Mouse (Mus musculus): ENCODE data around the gene Nvl.

Nvl gene

DNA sequence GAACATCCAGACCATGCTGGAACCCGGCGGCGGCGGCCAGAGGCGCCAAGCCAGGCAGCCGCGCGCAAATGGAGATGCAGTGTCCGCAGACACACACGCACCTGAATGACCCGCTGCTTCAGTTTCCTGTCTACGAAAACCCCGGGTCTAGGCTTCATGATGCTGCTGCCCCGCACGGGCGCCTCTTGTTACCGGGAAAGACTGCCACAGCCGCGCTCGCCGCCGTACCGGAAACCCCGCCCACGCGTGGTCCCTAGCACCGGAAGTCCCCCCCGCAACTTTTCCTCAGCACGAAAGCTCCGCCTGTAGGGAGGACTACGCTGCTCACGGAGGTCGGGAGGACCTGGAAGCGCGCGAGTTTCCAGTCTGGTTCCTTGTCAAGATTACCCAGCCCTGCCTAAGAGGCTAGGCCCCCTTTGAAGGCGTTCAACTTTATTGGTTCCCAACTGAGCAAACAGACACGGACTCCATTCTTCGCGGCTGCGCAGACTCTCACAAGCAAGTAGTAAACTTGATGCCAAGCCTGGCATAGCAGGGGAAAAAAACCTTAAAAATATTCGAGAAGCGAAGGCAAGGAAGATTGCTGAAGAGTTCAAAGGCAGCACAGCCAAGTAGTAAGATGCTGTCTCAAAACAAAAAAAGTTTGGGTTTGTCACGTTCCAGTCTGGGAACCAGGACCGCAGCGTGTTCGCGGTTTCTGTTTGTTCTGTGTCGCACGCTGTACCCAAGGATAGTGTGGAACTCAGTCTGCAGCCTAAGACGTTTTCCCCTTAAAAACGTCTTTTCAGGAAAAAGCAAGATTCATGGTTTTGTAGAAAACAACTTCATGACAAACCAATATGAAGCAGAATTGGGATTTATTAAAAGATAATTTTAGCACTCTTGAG lies at the start of gene Nvl, which contains the start of gene Cnih4:
Nvl (minus strand) TSS at position 255 of the 887 bp plus-strand sequence.
Cnih4 (plus strand) TSS at position 744 of the 887 bp plus-strand sequence.
- DNase-seq (ENCODE audit: low read depth, low spot score), result peak; percentile 94

DNA sequence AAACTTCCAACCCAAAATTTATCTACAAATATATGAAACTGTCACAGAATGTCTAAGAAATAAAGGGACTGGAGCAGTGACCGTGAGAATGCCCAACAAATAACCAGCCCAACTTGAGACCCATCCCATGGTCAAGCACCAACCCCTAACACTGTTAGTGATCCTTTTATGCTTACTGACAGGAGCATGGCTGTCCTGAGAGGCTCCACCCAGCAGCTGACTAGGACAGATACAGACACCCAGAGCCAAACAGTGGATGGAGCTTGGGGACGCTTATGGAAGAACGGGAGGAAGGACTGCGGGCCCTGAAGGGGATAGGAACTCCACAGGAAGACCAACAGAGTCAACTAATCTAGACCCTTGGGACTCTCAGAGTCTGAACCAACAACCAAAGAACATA lies 44.9 kb upstream of the Nvl start:
- no peak for DNase-seq (ENCODE audit: low read depth, low spot score)

DNA sequence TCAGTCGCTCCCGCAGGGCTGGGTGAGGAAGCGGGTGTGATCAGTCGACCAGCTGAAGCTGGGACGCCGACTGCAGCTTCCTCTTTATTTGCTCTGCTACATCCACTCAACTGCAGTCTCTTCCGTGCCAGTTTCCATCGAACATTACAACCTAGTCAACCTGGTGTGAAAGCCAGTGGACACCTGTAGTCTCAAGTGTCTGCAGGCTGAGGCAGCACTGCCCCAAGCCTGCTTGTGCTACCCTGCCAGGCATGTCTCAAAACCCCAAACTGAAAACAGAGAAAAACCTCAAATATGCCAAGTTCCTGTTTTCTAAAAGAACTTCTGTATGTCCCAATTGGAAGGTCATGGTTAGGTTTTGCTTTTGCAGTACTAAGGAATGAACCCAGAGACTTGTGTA lies 26.2 kb upstream of the Nvl start:
- peak; percentile 30 for DNase-seq (ENCODE audit: low read depth, low spot score)

DNA sequence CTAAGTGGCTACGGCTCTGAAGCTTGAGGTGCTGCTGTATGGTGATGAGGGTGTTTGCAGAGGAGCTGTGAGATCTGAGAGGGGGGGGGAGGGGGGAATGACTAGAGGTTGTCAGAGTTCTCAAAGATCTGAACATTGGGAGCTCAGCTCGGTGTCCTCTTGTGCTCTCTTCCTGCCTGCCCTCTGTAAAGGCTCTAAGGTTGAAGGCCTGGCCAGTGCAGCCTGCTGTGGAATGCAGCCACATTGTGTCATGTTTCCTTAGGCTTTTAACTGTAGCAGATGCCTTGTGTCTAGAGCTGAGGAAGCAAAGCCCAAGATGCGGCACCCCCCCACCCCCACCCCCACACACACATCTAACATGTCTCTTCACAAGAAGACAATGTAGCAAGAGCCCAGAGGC lies 24.4 kb upstream of the Nvl start:
- DNase-seq (ENCODE audit: low read depth, low spot score), result no peak

DNA sequence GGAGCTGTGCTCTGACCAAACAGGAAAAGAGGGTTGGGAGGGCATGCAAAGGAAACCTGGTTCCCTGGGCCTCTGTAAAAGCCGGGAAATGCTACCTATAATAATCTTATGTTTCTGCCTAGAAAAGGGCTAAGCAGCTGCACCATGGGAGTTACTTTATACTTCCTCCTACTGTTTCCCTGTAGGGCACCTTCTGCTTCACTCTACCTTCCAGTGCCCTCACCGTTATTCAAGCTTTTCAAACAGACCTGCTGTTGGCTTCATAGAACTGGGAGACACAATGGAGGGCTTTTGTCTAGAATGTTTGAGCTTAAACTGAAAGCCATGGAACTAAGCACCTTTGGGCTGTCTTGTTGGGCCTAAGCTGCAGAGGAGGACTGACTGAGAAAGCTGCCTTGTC lies 23.8 kb upstream of the Nvl start:
- no peak for DNase-seq (ENCODE audit: low read depth, low spot score)

DNA sequence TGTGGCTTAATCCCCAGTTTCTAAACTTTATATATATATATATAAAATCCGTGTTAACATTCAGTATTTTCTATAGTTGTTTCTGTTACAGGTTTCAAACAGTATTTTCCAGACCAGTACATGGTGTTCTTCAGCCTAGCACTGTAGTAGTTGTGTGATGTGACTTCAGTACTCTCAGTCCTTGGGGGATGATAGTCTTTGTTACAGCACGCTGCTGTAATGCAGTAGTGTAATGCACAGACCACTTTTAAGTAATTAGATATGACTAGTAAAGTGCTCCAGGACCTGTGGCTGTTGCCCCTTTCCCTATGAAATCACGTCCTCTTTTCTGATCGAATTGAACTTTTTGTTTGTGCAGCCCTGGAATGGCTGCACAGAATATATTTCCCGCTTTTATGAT lies 7.5 kb upstream of the Nvl start:
- DNase-seq (ENCODE audit: low read depth, low spot score), result no peak

DNA sequence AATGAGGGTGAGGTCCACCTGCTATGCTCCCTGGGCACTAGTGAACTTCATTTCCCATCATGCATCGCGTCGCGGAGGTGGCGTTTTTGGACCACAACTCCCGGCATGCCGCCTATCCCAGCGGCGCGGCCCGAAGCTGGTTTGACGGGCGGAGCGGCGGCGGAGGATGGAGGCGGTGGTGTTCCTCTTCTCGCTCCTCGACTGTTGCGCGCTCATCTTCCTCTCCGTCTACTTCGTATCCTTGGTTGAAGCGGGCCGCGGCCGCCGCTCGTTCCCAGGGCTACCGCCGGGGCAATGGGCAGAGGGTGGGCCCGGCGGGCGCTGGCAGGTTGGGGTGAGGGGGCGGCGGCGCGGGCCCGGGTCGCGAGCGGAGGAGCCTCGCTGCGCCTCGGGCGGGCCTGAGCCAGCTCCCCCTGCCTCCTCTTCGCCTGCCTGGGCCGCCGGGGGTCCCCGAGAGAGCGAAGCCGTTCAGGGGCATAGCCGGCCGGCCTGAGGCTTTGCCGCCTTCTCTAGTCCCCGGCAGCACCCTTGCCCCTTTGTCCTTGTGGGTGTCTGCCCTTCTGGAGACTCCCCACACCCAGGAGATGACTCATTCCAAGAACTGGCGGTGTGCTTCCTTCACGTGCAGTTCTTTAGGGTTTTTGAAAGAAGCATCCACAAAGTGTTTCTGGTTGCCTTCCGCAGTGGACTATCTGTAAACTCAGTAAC lies 7.0 kb upstream of the Nvl start:
- DNase-seq (ENCODE audit: low read depth, low spot score), result peak; percentile 93

DNA sequence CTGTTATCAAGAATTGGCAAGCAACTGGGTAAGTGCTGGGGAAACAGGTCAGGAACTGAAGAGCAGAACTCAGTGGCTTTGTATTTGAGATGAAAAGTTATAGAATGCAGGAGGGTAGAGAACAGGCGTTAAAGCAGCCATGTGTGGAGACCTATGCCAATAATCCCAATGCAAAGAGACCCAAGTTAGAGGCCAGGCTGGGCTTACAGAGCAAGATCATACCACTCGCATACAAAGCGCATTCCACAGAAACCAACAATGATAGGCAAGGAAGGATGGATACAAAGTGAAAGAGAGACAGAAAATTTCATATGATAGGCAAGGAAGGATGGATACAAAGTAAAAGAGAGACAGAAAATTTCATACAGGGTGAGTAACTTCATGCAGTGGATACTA lies 6.4 kb upstream of the Nvl start:
- no peak for DNase-seq (ENCODE audit: low read depth, low spot score)

DNA sequence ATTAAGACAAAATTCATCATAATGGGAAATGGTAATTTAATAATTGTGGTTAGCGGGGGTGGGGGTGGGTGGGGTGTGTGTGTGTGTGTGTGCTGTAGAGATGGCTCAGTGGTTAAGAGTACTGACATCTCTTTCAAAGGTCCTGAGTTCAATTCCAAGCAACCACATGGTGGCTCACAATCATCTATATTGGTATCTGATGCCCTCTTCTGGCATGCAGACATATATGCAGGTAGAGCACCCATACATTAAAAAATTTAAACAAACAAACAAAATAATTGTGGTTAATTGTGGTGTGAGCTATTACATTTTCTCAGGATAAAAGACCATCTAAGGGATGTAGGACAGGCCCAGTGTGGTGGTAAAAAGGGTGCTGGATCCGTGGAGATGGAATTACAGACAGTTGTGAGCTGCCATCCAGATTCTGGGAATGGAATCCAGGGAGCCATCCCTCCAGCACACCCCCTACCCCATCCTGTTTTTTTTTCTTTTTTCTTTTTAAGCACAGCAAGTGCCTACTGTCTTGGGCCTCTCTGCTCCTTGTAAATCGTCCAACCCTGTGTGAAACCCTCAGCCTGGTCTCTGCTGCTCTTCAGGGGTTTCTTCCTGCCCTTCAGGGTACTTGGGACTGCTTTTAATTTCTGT lies 5.5 kb upstream of the Nvl start:
- DNase-seq (ENCODE audit: low read depth, low spot score), result peak; percentile 37

DNA sequence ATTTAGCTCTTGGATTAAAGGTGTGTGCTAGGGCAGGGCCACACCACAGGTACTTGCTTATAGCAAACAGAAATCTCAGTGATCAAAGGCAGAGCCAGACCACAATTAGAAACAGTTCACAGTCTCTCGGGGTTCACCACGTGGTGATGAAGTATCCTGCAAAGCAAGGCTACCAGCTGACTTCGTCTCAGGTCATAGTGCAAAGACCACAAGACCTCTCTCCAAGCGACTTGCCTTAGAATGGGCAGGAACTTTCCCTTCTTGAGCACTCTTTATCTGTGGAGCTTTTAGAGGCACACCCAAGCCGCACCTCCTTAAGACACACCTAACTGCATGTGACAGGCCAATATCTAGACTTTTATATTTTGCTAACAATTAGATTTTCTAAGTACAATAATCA lies 4.5 kb upstream of the Nvl start:
- DNase-seq (ENCODE audit: low read depth, low spot score), result no peak

DNA sequence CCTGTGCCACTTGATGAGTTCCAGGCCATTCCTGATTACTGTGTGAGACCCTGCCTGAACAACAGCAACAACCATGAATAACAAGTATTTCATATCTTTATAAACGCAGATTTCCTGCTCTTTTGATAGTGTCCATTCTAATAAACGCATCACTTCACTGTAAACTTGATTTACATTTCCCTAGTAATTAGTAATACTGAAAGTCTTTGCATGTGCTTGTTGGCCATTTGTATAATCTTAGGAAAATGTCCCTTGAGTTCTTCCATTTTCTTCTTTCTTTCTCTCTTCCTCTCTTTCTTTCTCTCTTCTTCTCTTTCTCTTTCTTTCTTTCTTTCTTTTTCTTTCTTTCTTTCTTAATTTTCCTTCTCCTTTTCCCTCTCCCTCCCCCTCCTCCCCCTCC lies 2.2 kb upstream of the Nvl start:
- no peak for DNase-seq (ENCODE audit: low read depth, low spot score)

DNA sequence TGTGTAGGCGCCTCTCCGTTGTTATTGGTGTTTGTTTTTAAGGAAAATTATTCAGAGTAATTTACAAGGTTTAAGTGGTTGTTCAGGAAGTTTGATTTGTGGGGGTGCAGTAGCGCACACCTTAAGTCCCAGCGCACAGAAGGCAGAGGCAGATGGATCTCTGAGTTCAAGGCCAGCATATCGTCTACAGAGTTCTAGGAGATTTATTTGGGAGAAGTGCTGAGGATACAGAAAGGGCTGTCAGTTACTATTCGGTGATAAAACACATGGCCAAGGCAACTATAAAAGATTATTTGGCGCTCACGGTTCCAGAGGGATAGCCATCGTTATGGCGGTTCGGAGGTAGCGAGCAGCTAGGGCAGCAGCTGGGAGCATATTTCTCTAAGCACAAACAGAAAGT lies 962 bp upstream of the Nvl start:
- DNase-seq (ENCODE audit: low read depth, low spot score), result no peak

DNA sequence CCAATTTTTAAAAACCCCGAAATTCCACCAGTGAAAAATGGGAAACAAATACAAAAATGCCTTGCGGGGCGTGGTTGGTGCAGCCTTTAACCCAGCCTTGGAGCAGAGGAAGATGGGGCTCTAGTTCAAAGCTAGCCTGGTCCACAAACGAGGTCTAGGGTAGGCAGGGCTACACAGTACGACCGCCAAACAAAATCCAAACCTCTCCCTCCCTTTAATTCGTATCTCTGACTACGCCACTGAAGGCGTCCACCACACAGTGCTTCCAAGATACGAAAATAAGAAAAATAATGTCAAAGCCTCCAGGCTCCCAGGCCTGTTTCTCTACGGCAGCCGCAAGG lies 425 bp downstream of the Nvl start:
- no peak for DNase-seq (ENCODE audit: low read depth, low spot score)

DNA sequence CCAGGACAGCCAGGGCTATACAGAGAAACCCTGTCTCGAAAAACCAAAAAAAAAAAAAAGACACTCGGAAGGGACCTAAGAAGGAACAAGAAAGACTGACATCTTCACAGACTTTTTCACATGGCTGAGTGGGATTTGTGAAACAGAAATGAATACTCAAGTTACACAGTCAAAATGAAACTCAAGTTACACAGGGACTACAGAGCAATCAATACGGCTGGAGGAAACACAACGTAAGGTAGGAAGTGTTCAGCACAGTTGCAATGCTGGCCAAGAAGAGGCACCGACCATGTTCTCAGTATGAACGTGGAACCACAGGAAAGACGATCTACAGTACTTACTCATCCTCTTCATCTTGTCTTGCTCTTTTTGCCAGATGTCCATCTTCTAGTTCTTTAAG lies 5.3 kb downstream of the Nvl start:
- DNase-seq (ENCODE audit: low read depth, low spot score), result peak; percentile 48

DNA sequence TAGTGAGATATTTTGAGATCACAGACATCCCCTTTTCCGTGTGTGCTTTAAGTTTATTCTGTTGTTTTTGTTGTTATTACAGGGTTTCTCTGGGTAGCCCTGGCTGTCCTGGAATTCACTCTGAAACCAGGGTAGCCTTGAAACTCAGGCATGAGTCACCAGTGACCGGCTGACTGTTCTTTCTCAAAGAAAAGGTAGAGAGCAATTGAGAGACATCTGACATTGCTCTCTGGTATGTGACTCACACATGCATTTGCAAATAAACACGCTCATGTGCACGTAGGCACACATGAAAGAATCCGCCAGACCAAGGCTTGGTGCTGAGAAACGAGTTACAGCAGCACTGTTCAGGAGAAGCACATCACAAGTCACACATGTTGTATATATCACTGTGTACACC lies 12.1 kb downstream of the Nvl start:
- no peak for DNase-seq (ENCODE audit: low read depth, low spot score)

DNA sequence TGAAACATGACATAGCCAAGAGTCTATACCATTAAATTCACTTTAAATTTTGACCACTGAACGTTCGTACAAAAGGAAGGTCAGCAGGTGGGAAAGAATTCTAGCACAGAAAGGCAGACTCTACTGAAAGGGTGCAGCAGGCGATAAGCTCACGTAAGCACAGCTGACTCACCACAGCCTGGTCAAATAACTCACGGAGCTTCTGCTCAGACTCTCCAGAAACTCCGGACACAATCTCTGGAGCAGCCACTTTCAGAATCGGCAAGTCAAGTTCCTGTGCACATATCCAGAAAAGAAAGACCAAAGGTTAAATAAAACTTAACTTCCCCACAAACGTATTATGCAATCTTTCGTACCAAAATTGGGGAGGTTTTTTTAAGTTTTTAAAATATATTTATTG lies 17.2 kb downstream of the Nvl start:
- no peak for DNase-seq (ENCODE audit: low read depth, low spot score)

DNA sequence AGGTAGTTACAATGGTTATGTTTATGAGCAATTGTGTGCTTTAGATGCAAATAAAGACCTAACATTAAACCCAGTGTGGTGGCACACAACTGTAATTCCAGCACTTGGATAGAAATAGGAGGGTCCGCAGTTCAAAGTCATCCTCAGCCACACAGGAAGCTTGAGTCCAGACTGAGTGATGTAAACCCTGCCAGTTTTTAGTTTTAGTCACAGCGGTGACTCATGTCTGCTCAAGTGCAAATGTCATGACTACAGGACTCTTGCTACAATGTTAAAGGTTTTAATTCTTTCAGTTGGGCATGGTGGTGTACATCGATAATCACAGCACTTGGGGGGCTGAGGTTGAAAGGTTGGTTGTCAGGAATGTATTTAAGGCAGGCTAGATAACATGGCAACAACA lies 18.1 kb downstream of the Nvl start:
- no peak for DNase-seq (ENCODE audit: low read depth, low spot score)

DNA sequence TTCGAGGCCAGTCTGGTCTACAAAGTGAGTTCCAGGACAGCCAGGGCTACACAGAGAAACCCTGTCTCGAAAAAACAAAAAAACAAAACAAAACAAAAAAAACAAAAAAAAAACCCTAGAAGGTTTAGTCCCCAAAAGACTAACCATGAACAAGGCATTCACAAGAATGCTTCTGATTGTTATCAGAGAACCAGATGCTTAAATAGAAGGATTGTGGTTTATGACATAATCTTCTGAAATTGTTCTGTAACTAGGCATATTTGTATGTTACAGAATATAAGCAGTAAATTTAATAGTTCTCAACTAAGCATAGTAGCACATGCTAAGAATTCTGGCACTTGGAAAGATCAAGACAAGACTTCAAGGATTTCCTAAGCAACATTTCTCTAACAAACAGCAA lies 19.9 kb downstream of the Nvl start:
- no peak for DNase-seq (ENCODE audit: low read depth, low spot score)

DNA sequence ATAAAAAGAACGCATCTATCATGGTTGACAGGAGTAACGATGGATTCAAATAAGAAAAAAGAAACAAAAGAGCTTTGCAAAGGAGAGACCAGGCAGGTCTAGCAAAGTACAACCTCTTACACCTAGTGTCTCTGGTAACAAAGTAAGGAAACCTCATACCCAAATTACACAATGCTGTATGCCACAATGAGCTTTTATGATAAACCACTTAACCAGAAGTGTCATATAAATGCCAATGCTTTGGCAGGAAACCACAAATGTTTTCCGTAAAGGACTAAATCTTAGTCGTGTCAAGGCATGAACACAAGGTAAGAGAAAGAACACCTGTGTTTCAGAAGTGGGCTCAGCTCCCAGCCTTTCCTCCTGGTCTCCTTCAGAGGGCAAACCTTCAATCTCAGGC lies 26.9 kb downstream of the Nvl start:
- no peak for DNase-seq (ENCODE audit: low read depth, low spot score)

DNA sequence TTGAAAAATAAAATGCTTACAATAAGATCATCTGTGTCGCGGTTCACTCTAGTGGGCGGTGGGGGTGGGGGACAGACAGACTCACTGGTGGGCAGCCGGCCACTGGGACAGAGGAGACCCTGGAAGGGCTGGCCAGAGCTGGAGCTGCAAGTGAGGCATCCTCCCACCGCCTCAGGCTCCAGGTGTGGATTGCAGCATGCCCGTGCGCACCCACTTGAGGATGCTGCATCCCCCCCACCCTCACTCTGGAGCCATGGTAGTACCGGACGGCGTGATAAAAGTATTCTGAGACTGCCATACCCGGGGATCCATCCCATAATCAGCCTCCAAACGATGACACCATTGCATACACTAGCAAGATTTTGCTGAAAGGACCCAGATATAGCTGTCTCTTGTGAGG lies 54.0 kb downstream of the Nvl start:
- no peak for DNase-seq (ENCODE audit: low read depth, low spot score)

DNA sequence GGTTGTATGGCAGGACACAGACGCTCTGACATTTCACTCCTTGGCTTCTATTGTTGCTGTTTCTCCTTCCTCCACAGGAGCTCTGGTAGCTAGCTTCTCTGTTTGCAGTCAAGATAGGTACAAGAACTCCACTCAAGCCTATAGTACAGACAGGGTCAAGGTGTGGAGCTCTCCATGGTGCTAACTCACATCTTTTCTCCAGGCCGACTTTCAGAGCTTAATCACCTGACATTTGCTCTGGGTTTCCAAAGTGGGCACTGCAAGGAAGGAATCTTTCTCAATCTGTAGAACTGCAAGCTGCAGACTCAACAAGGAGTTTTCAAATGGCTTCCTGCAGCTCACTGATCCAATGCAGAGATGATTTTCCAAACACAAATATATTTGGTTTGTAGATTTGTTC lies 60.0 kb downstream of the Nvl start:
- no peak for DNase-seq (ENCODE audit: low read depth, low spot score)

DNA sequence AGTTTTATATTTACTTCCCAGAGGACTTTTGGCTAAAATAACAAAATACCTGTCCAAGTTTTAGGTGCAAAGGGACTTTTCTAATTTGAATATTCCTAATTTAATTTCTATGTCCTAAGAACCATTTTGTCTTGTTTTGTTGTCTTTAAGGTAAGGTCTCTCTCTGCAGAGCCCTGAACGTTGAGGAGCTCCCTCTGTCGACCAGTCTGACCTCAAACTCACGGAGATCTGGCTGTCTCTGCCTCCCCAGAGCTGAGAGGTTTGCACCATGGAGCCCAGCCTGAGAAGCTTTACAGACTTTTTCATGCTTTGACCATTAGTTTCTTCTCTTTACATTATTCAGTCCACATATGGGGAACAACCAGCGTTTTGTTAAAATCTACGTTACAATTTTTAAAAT lies 70.9 kb downstream of the Nvl start:
- peak; percentile 37 for DNase-seq (ENCODE audit: low read depth, low spot score)

DNA sequence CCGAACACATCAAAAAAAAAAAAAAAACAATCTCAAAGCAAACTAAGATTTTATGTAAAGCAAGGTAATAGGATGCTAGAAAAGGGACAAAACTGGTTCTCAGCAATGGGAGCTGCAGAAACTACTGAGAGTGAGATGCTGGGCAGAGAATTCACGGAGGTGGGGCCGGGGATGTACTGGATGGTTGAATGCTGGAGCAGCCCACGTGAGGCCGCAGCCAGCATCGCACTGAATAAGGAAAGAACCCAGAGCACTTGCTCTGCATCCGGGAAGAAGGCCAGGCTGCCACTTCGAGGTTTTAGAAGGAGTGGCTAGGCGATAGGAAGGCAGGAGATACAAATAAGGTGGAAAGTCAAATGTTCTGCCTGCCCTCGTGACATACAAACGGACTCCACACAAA lies 74.3 kb downstream of the Nvl start:
- no peak for DNase-seq (ENCODE audit: low read depth, low spot score)
